Mouse (Mus musculus): Measurements from ENCODE around the gene Agps.

- TF ChIP-seq GATA1 (IDR thresholded peaks at IDR 0.05; ENCODE audit: borderline replicate concordance, low read length) (no peak), FLI1 (IDR thresholded peaks at IDR 0.05; ENCODE audit: low read length) (no peak)
Measured at GRCm38 (mm10) chr2:75974131-75974530, 142.2 kb downstream of the Agps start.
